Mouse (Mus musculus): ENCODE data around the gene Med13l. TPM values are rescaled to one million over a fixed set of nuclear protein-coding genes. Genes with fewer than 3 reads are reported as not detected.

Gene Med13l
- polyA plus RNA-seq, 1 experiment from 2014 or later, result 17.1 TPM

DNA sequence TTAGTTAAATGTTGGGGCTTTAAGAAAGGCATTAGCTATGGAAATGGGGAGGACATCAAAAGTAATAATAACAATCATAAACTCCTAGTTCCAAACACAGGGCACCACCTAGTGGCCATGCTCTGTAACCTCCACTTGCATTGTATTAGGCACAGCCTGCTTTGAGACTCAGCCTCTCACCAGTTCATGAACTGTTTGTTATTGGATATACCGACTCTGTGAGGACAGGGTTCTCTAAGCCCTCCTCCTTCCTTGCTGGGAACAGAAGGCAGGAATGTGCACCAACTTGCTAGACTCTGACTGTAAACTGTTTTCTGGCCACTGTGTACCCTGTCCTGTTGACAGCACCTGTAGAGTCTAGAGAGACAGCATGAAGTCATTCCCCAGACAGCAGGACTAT, 177.1 kb downstream of the Med13l start:
- Histone ChIP-seq H3K27ac (no peak overlapping the region), H3K27me3 (no peaks in the 10 kb centered on the region), H3K9ac (replicated peaks) (no peak overlapping the region), H3K9me3 (peaks cover 6% of the 10 kb centered on the region; the same call in 1 of the 2 replicates), H3K4me1 (replicated peaks) (no peaks in the 10 kb centered on the region), H3K4me3 (replicated peaks) (no peak overlapping the region), H3K4me2 (no peak overlapping the region), H3K36me3 (peaks cover 90% of the 10 kb centered on the region)
- ATAC-seq (ENCODE audit: insufficient number of reproducible peaks, insufficient read depth, low FRiP score, low TSS enrichment, low read depth), result no peak
- WGBS, result 50% methylated on average over 1 of the region's 1 CpGs

DNA sequence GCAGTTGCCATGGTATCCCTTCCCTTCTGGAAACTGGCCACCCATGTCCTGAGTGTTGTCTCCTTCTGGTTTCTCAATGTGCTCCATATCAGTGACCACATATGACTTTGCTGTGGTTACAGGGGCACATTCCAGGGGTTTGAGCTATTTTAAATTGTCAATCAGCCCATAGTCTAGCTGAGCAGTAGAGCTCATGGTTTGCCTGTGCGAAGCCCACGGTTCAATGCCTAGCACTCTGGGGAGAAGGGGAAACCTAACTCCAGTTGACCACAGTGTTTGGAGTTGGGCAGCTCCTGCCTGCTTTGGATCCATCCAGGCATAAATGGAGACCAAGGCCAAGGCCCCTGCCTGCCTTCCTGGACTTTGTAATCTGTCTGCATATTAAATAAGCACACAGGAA, 182.6 kb downstream of the Med13l start:
- no peak for ATAC-seq (ENCODE audit: insufficient number of reproducible peaks, insufficient read depth, low FRiP score, low TSS enrichment, low read depth)
- Histone ChIP-seq H3K4me2 (no peak overlapping the region), H3K4me1 (replicated peaks) (no peaks in the 10 kb centered on the region), H3K9me3 (peaks cover 6% of the 10 kb centered on the region; the same call in 1 of the 2 replicates), H3K9ac (replicated peaks) (no peak overlapping the region), H3K36me3 (peaks cover 98% of the 10 kb centered on the region), H3K27me3 (no peaks in the 10 kb centered on the region), H3K27ac (0 out of 2 replicates have a peak overlapping the region, but pooled peaks have one; percentile 50), H3K4me3 (replicated peaks) (no peak overlapping the region)
- WGBS, result 94% methylated on average over 2 of the region's 2 CpGs

DNA sequence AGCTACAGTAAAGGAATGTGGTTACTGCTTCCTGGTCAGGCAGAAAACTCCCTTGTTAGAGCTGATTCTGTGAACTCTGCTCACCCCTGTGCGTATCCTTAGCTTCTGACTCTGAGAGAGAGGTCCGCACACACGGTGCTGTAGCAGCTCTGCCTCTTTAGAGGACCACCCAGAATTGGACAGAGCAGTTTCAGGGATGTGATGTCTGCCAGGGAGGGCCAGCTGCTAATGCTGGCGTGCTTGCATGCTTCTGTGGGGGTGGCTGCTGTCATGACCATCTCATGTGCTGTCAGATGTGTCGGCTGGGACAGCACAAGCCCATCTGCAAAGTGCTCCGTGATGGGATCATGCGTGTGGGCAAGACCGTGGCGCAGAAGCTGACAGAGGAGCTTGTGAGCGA, 186.5 kb downstream of the Med13l start:
- Histone ChIP-seq H3K4me1 (replicated peaks) (no peaks in the 10 kb centered on the region), H3K27me3 (no peaks in the 10 kb centered on the region), H3K9ac (replicated peaks) (no peak overlapping the region), H3K4me3 (replicated peaks) (no peak overlapping the region), H3K9me3 (no peaks in the 10 kb centered on the region), H3K27ac (no peak overlapping the region), H3K36me3 (peaks cover 98% of the 10 kb centered on the region), H3K4me2 (no peak overlapping the region)
- WGBS, result 88% methylated on average over 10 of the region's 10 CpGs
- ATAC-seq (ENCODE audit: insufficient number of reproducible peaks, insufficient read depth, low FRiP score, low TSS enrichment, low read depth), result no peak

DNA sequence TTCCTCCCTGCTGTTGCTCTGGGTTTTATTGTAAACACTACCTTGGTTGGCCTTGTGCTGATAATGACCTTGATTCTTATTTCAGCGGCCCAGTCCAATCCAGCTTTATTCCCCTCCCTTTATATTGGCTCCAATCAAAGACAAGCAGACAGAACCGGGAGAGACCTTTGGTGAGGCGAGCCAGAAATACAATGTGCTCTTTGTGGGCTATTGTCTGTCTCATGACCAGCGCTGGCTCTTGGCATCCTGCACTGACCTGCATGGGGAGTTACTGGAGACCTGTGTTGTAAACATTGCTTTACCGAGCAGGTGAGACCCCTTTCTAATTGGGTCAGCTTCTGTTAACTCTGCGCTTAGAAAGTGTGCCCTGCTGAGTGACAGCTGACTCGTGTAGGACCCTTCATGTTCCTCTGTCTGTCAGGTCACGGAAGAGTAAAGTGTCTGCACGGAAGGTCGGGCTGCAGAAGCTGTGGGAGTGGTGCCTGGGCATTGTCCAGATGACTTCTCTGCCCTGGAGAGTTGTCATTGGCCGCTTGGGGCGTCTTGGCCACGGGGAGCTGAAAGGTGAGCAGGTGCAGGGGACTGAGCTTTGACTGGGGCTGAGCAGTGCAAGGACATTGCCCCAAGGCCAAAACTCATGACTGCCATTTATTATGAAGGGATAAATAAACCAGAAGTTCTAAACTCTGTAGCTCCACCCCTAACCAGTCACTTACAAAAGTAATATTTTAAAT, 191.1 kb downstream of the Med13l start:
- no peak for ATAC-seq (ENCODE audit: insufficient number of reproducible peaks, insufficient read depth, low FRiP score, low TSS enrichment, low read depth)
- peaks cover 99% of the 10 kb centered on the region for H3K36me3 ChIP-seq
- H3K9ac ChIP-seq (replicated peaks), result no peak overlapping the region
- no peaks in the 10 kb centered on the region for H3K9me3 ChIP-seq
- H3K4me3 ChIP-seq (replicated peaks), result no peak overlapping the region
- H3K4me1 ChIP-seq (replicated peaks), result no peaks in the 10 kb centered on the region
- no peaks in the 10 kb centered on the region for H3K27me3 ChIP-seq
- H3K27ac ChIP-seq, result no peak overlapping the region
- WGBS, result 84% methylated on average over 13 of the region's 13 CpGs
- H3K4me2 ChIP-seq, result no peak overlapping the region

DNA sequence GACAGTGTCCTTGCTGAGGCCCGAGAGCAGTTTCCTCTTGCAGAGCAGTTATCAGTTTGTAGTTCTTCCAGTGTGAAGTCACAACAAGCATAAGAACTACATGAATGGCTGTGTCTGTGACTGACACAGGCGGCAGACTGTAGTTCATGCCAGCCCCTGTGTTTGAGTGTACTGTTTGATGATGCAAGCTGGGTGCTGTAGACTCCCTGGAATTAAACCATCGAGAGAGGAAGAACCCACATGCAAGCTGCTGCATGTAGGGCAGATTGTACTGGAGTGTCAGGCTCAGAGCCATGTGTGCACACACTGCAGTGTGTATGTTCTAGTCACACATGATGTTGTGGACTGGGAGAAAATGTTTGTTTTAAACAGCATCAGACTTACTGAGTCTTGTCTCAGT, 192.4 kb downstream of the Med13l start:
- peaks cover 100% of the 10 kb centered on the region for H3K36me3 ChIP-seq
- H3K4me3 ChIP-seq (replicated peaks), result no peak overlapping the region
- no peak overlapping the region for H3K9ac ChIP-seq (replicated peaks)
- H3K27me3 ChIP-seq, result no peaks in the 10 kb centered on the region
- H3K9me3 ChIP-seq, result no peaks in the 10 kb centered on the region
- no peak overlapping the region for H3K27ac ChIP-seq
- no peak overlapping the region for H3K4me2 ChIP-seq
- WGBS, result 93% methylated on average over 3 of the region's 3 CpGs
- H3K4me1 ChIP-seq (replicated peaks), result no peaks in the 10 kb centered on the region
- no peak for ATAC-seq (ENCODE audit: insufficient number of reproducible peaks, insufficient read depth, low FRiP score, low TSS enrichment, low read depth)

DNA sequence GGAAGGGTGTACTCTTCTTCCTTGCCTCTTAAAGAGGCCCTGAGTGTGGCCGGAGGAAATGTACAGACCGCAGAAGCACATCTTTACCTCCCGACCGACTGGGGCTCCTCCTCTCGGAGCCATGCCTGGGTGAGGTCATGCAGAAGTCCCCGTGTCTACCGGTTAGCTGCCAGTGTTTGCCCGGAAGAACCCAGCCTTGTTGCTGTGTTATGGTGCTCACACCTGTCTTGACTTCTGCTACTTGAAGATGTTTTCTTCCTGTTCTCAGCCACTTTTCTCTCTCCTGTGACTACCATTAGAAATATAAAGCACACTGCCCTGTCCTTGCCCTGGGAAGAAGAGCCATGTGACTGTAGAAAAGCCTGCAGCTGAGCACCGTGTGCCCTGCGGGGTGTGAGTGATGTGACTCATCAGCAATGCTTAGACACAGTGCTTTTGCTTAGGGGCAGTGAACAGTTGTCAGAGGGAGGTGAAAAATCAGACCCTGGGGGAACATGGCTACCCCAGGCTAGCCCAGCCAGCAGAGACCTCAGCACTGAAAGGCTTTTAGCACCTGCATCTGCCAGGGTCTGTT, 193.1 kb downstream of the Med13l start:
- Histone ChIP-seq H3K9me3 (no peaks in the 10 kb centered on the region), H3K4me2 (no peak overlapping the region), H3K27me3 (no peaks in the 10 kb centered on the region), H3K9ac (replicated peaks) (no peak overlapping the region), H3K36me3 (peaks cover 100% of the 10 kb centered on the region), H3K4me1 (replicated peaks) (no peaks in the 10 kb centered on the region), H3K4me3 (replicated peaks) (no peak overlapping the region), H3K27ac (no peak overlapping the region)
- ATAC-seq (ENCODE audit: insufficient number of reproducible peaks, insufficient read depth, low FRiP score, low TSS enrichment, low read depth), result no peak
- WGBS, result 88% methylated on average over 10 of the region's 10 CpGs

DNA sequence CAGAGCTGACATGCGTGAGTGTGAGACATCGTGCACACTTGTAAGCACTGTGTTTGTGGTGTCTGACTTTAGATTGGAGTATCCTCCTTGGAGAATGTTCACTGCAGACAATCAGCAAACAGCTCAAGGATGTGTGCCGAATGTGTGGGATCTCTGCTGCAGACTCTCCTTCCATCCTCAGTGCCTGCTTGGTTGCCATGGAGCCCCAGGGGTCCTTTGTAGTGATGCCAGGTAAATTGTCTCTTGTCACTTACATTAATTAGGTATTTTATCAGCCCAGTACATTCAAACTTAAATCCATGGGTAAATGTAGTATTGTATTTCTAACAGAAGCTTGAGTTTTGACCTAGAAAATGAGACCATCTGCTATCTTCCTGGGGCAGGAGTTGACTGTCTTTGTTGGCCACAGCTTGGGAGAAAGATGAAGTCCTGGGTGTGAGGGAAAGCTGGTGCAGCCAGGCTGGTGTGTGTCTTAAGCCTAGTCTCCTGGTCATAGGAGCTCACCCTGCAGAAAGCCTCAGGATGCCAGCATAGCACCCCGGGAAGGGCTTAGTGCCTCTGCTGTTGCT, 193.8 kb downstream of the Med13l start:
- Histone ChIP-seq H3K27me3 (no peaks in the 10 kb centered on the region), H3K4me3 (replicated peaks) (no peak overlapping the region), H3K9me3 (no peaks in the 10 kb centered on the region), H3K4me2 (no peak overlapping the region), H3K9ac (replicated peaks) (no peak overlapping the region), H3K27ac (no peak overlapping the region), H3K4me1 (replicated peaks) (no peaks in the 10 kb centered on the region), H3K36me3 (peaks cover 100% of the 10 kb centered on the region)
- 91% methylated on average over 4 of the region's 4 CpGs for WGBS
- ATAC-seq (ENCODE audit: insufficient number of reproducible peaks, insufficient read depth, low FRiP score, low TSS enrichment, low read depth), result no peak

DNA sequence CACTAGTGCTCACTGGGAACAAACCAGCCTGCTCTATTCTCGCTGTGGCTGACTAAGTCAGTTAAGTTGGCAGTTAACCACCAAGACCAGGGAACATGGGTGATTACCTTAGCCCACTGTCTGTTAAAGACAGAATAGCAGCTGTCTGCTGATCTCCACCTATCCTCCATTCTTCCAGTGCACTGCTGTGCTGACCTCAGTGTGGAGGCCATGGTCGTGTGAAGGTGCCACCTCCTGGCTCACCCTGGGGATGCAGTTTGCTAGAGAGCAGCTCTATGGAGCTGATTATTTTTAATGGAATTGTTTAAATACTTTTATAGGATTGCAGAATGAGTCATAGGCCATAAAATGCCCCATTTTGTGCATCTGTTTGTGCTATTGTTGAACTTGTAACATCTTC, 195.6 kb downstream of the Med13l start:
- 64% methylated on average over 2 of the region's 2 CpGs for WGBS
- Histone ChIP-seq H3K27ac (no peak overlapping the region), H3K36me3 (peaks cover 100% of the 10 kb centered on the region), H3K4me2 (no peak overlapping the region), H3K4me3 (replicated peaks) (no peak overlapping the region), H3K9me3 (no peaks in the 10 kb centered on the region), H3K27me3 (no peaks in the 10 kb centered on the region), H3K4me1 (replicated peaks) (no peaks in the 10 kb centered on the region), H3K9ac (replicated peaks) (no peak overlapping the region)
- no peak for ATAC-seq (ENCODE audit: insufficient number of reproducible peaks, insufficient read depth, low FRiP score, low TSS enrichment, low read depth)

DNA sequence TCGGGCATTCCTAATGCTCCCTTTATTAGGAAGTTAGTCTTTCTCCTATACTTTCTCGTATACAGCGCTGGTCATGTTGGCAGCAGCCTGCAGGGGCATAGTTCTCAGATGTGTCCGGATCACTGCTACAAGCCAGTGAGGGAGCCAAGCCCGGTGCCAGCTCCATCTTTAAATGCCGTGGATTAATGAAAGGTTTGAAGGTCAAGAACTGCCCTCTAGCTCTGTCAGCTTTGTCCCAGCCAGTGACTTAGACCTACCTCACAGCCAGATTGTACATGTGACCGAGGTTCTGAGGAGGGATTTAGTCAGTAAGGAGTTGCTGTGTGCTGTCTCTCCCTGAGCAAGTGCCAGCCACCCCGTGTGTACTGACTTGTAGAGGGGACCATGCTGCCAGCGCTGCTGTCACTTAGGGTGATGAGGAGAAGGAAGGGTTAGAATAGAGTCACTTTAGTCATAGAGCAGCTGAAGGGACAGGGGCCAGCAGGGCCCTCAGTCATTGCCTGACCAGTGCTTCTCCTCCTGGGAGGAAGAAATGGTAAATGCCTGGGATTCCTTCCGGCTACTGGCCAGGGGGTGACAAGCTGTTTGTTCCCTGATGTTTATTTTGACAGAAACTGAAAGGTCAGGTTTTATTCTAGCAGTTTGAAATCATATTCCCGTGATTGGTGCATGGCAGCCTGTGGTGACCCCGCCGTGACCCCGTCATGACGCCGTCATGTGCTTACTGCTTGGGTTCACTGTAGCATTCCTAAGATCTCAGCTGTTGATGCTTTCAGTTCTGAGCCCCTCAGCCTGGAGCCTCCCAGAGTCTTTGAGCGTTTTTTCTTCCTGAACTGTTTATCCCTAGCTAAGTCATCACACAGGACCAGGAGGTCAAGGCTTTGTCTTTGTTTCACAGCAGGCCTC, 197.2 kb downstream of the Med13l start:
- 72% methylated on average over 17 of the region's 17 CpGs for WGBS
- H3K4me3 ChIP-seq (replicated peaks), result no peak overlapping the region
- no peak overlapping the region for H3K9ac ChIP-seq (replicated peaks)
- H3K4me1 ChIP-seq (replicated peaks), result no peaks in the 10 kb centered on the region
- no peaks in the 10 kb centered on the region for H3K9me3 ChIP-seq
- ATAC-seq (ENCODE audit: insufficient number of reproducible peaks, insufficient read depth, low FRiP score, low TSS enrichment, low read depth), result no peak
- H3K27ac ChIP-seq, result no peak overlapping the region; the same call in 1 of the 2 replicates
- peaks cover 100% of the 10 kb centered on the region for H3K36me3 ChIP-seq
- no peak overlapping the region for H3K4me2 ChIP-seq
- H3K27me3 ChIP-seq, result no peaks in the 10 kb centered on the region

DNA sequence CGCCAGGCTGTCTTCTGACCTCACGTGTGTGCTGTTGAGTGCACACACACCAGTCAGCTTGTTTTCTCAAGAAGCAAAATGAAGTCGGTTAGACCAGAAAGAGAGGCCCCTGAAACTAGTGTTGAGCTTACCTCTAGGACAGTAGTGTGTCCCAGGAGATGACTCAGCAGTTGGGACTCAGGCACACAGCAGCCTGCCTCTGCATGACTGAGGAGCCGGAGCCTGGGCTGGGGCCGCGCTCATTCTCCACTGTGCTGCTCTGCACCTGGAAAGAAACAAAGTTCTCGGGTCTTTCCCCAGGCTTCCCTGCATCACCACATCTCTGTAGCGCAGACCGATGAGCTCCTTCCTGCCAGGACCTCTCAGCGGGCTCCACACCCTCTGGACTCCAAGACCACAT, 200.5 kb downstream of the Med13l start:
- no peak for ATAC-seq (ENCODE audit: insufficient number of reproducible peaks, insufficient read depth, low FRiP score, low TSS enrichment, low read depth)
- H3K4me1 ChIP-seq (replicated peaks), result no peaks in the 10 kb centered on the region
- no peak overlapping the region for H3K4me3 ChIP-seq (replicated peaks)
- H3K4me2 ChIP-seq, result no peak overlapping the region
- H3K27me3 ChIP-seq, result no peaks in the 10 kb centered on the region
- no peak overlapping the region for H3K27ac ChIP-seq
- no peak overlapping the region for H3K9ac ChIP-seq (replicated peaks)
- H3K36me3 ChIP-seq, result peaks cover 83% of the 10 kb centered on the region
- 94% methylated on average over 10 of the region's 10 CpGs for WGBS
- no peaks in the 10 kb centered on the region for H3K9me3 ChIP-seq

Measured in limb, embryonic 12.5 days (tissue).